Mouse (Mus musculus) embryonic stem cell, embryonic (primary cell): Measurements from ENCODE around the gene Col4a2.

Experiments used
- CTCF ChIA-PET, 4 experiments: fragments of 300-600 bp in 2 of 4; fragments of 350-600 bp in 2 of 4; sonication (Branson Sonifier 250); formaldehyde crosslinking; loops; one replicate each; lab custom pipeline; 2022; ENCODE audit warnings: inconsistent platforms in 2 of 4; lab: Charles Lee
- POLR2A ChIA-PET, 4 experiments: fragments of 300-600 bp in 2 of 4; fragments of 350-600 bp in 2 of 4; sonication (Branson Sonifier 250); formaldehyde crosslinking; loops; one replicate each; lab custom pipeline; 2022; ENCODE audit warnings: antibody characterized with exemption in 4 of 4, inconsistent platforms in 1 of 4; lab: Charles Lee

The Col4a2 gene

GRCm38 (mm10) chr8:11463541-11463888 is 150.9 kb downstream of the Col4a2 start:
- CTCF ChIA-PET = no interaction called here
- POLR2A ChIA-PET = interaction anchor here in 1 of 4 experiments (0.7 kb wide), 1 partner anchor 16 kb away, joined by 3 read pairs; no protein-coding TSS in a partner anchor

GRCm38 (mm10) chr8:11463889-11464706 is 151.5 kb downstream of the Col4a2 start:
- POLR2A ChIA-PET = interaction anchor here in 2 of 4 experiments (0.6 to 1.7 kb wide), 6 partner anchors 10 to 311 kb away, joined by 3 to 4 read pairs (median 3); no protein-coding TSS in a partner anchor
- CTCF ChIA-PET = interaction anchor here in 2 of 4 experiments (0.6 to 1.0 kb wide), 2 partner anchors 14 to 1410 kb away, joined by 3 to 18 read pairs; partner anchors contain the start of gene Mcf2l (in 1 of the 2)

- CTCF ChIA-PET = interaction anchor here in 1 of 4 experiments (1.0 kb wide), 1 partner anchor 14 kb away, joined by 3 read pairs; no protein-coding TSS in a partner anchor
- POLR2A ChIA-PET = interaction anchor here in 1 of 4 experiments (0.6 to 1.7 kb wide), 4 partner anchors 9 to 310 kb away, joined by 3 to 4 read pairs (median 3); no protein-coding TSS in a partner anchor
Observed at GRCm38 (mm10) chr8:11464707-11464964, 152.0 kb downstream of the Col4a2 start.

GRCm38 (mm10) chr8:11465619-11466018 is 153.0 kb downstream of the Col4a2 start:
- ChIA-PET POLR2A (interaction anchor here in 3 of 4 experiments (0.6 to 2.0 kb wide), 7 partner anchors 8 to 171 kb away, joined by 3 to 7 read pairs (median 3); partner anchors contain the start of genes Ankrd10 (in 1 of the 3) and Ing1 (in 1 of the 3)), CTCF (interaction anchor here in 2 of 4 experiments (0.9 to 1.6 kb wide), 2 partner anchors 46 to 505 kb away, joined by 3 read pairs; no protein-coding TSS in a partner anchor)

GRCm38 (mm10) chr8:11466528-11466927 is 153.9 kb downstream of the Col4a2 start:
- POLR2A ChIA-PET = interaction anchor here in 2 of 4 experiments (1.2 to 2.0 kb wide), 3 partner anchors 9 to 89 kb away, joined by 3 to 7 read pairs (median 4); partner anchors contain the start of gene Ing1 (in 1 of the 2)
- CTCF ChIA-PET = interaction anchor here in 3 of 4 experiments (0.5 to 1.6 kb wide), 3 partner anchors 20 to 47 kb away, joined by 3 read pairs; no protein-coding TSS in a partner anchor

- ChIA-PET POLR2A (interaction anchor here in 3 of 4 experiments (0.6 to 2.5 kb wide), 8 partner anchors 10 to 309 kb away, joined by 3 to 8 read pairs (median 3); partner anchors contain the start of gene Ing1 (in 2 of the 3)), CTCF (interaction anchor here (0.6 to 1.8 kb wide), 28 partner anchors 9 to 1020 kb away, joined by 3 to 9 read pairs (median 4); partner anchors contain the start of gene Rab20 (in 1 of the 4))
Observed at GRCm38 (mm10) chr8:11469095-11469494, 156.5 kb downstream of the Col4a2 start.

- CTCF ChIA-PET = no interaction called here
Observed at GRCm38 (mm10) chr8:11470694-11471093, 158.1 kb downstream of the Col4a2 start.

GRCm38 (mm10) chr8:11471309-11471708 is 158.7 kb downstream of the Col4a2 start:
- CTCF ChIA-PET = interaction anchor here in 2 of 4 experiments (0.5 to 0.6 kb wide), 2 partner anchors 21 to 218 kb away, joined by 3 read pairs; no protein-coding TSS in a partner anchor
- POLR2A ChIA-PET = interaction anchor here in 1 of 4 experiments (1.0 kb wide), 1 partner anchor 26 kb away, joined by 3 read pairs; the partner anchor contains the start of gene Naxd

More at GRCm38 (mm10) chr8:11470694-11471093, 158.1 kb downstream of the Col4a2 start:
- POLR2A ChIA-PET = no interaction called here

- ChIA-PET POLR2A (interaction anchor here in 1 of 4 experiments (1.0 to 1.6 kb wide), 2 partner anchors 8 to 24 kb away, joined by 3 to 4 read pairs; partner anchors contain the start of gene Naxd), CTCF (no interaction called here)
Observed at GRCm38 (mm10) chr8:11473072-11473471, 160.5 kb downstream of the Col4a2 start.

GRCm38 (mm10) chr8:11475397-11475796 is 162.8 kb downstream of the Col4a2 start:
- POLR2A ChIA-PET = interaction anchor here in 2 of 4 experiments (0.6 to 1.5 kb wide), 3 partner anchors 9 to 270 kb away, joined by 3 to 5 read pairs (median 4); partner anchors contain the start of gene Naxd (in 1 of the 2)

GRCm38 (mm10) chr8:11475876-11476275 is 163.3 kb downstream of the Col4a2 start:
- POLR2A ChIA-PET = interaction anchor here in 2 of 4 experiments (0.6 to 1.5 kb wide), 5 partner anchors 9 to 271 kb away, joined by 3 to 5 read pairs (median 3); partner anchors contain the start of genes Ing1 (in 1 of the 2) and Naxd (in 1 of the 2)
- CTCF ChIA-PET = interaction anchor here in 1 of 4 experiments (1.0 to 1.5 kb wide), 2 partner anchors 56 to 467 kb away, joined by 3 read pairs; no protein-coding TSS in a partner anchor

More at GRCm38 (mm10) chr8:11475397-11475796, 162.8 kb downstream of the Col4a2 start:
- CTCF ChIA-PET = interaction anchor here in 1 of 4 experiments (1.0 to 1.5 kb wide), 2 partner anchors 56 to 468 kb away, joined by 3 read pairs; no protein-coding TSS in a partner anchor

- ChIA-PET CTCF (interaction anchor here in 2 of 4 experiments (1.5 kb wide), 2 partner anchors 30 to 57 kb away, joined by 3 read pairs; no protein-coding TSS in a partner anchor), POLR2A (interaction anchor here in 2 of 4 experiments (1.0 to 1.7 kb wide), 6 partner anchors 19 to 81 kb away, joined by 3 to 5 read pairs (median 4); partner anchors contain the start of genes Ing1 (in 1 of the 2) and Naxd (in 1 of the 2))
Observed at GRCm38 (mm10) chr8:11476338-11477177, 164.0 kb downstream of the Col4a2 start.

GRCm38 (mm10) chr8:11477178-11477553 is 164.6 kb downstream of the Col4a2 start:
- ChIA-PET POLR2A (interaction anchor here in 2 of 4 experiments (1.0 to 1.7 kb wide), 8 partner anchors 14 to 81 kb away, joined by 3 to 4 read pairs (median 3); partner anchors contain the start of gene Ing1 (in 1 of the 2)), CTCF (interaction anchor here in 1 of 4 experiments (1.5 kb wide), 1 partner anchor 30 kb away, joined by 3 read pairs; no protein-coding TSS in a partner anchor)

GRCm38 (mm10) chr8:11477811-11478761 is 165.5 kb downstream of the Col4a2 start, which contains the start of gene Rab20:
Rab20 (minus strand) TSS chr8:11478710.
- ChIA-PET CTCF (interaction anchor here in 3 of 4 experiments (0.7 to 1.5 kb wide), 4 partner anchors 9 to 109 kb away, joined by 3 to 5 read pairs (median 3); no protein-coding TSS in a partner anchor), POLR2A (interaction anchor here in 2 of 4 experiments (0.6 to 1.7 kb wide), 9 partner anchors 15 to 82 kb away, joined by 3 to 5 read pairs (median 4); partner anchors contain the start of genes Ing1 (in 1 of the 2) and Naxd (in 1 of the 2))

- ChIA-PET CTCF (interaction anchor here (0.5 to 1.5 kb wide), 6 partner anchors 10 to 234 kb away, joined by 3 to 5 read pairs (median 4); no protein-coding TSS in a partner anchor), POLR2A (interaction anchor here in 2 of 4 experiments (0.6 to 1.6 kb wide), 8 partner anchors 15 to 83 kb away, joined by 3 to 5 read pairs (median 4); partner anchors contain the start of gene Naxd (in 1 of the 2))
Observed at GRCm38 (mm10) chr8:11478807-11479527, 166.4 kb downstream of the Col4a2 start.
